Mouse (Mus musculus) testis, adult 2 months (tissue): ENCODE measurements around the gene Gabarapl2.

Experiments used
- CTCF ChIP-seq: fragments of 200-500 bp; IDR thresholded peaks from 2 replicates; pipeline ENCODE4 v1.5.1; 2012; ENCODE audit warnings: low read depth, mild to moderate bottlenecking, inconsistent platforms, low read length, moderate library complexity; ENCODE audit not compliant: control insufficient read depth, insufficient read depth, insufficient replicate concordance
- POLR2A ChIP-seq: fragments of 200-500 bp; IDR thresholded peaks from 2 replicates; pipeline ENCODE4 v1.6.1; 2012; ENCODE audit warnings: low read depth, mild to moderate bottlenecking, inconsistent platforms, low read length, moderate library complexity; ENCODE audit not compliant: control insufficient read depth

DNA sequence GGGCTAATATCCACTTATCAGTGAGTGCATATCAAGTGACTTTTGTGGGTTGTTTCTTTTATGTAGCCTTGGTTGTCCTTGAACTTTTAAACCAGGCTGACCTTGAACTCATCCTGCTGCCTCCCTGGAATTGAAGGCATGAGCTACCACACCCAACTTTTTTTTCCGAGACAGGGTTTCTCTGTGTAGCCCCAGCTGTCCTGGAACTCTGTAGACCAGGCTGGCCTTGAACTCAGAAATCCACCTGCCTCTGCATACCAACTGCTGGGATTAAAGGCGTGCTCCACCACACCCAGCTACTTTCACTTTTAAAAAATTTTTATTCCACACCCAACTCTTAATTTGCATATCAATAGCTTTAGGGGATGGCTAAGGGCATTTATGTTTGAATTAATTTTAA lies 3.0 kb downstream of the Gabarapl2 start:
- TF ChIP-seq POLR2A: no peak
- no peak for TF ChIP-seq CTCF
